Mouse (Mus musculus) CD4-positive, CD25-positive, alpha-beta regulatory T cell, adult 9 weeks (primary cell): Measurements from ENCODE around the gene Gm21738. TPM values are rescaled to one million over a fixed set of nuclear protein-coding genes. Genes with fewer than 3 reads are reported as not detected.

ENCODE experiments used
- polyA plus RNA-seq: library from polyadenylated mRNA; unstranded; fragments of 100-300 nt; shearing (Covaris generic); gene quantifications from one replicate; pipeline ENCODE4 v1.2.1, GENCODE M21; 2017

The Gm21738 gene
- polyA plus RNA-seq = 9.9 TPM

GRCm38 (mm10) chr14:19418830-19419229 is at the start of gene Gm21738:
Gene Gm21738 (minus strand): TSS chr14:19418930.

Other genes starting within 250 kb of the Gm21738 start
- 0.20 TPM for gene Gm2244, start 131.0 kb upstream of the Gm21738 start, polyA plus RNA-seq
- 5.9 TPM for gene Gm2237, start 166.2 kb upstream of the Gm21738 start, polyA plus RNA-seq
- not detected for gene Gm5458, start 183.7 kb upstream of the Gm21738 start, polyA plus RNA-seq